Mouse (Mus musculus) thymus, adult 2 months (tissue): ENCODE results near the gene C1qtnf2.

Experiments used
- CTCF ChIP-seq: fragments of 200-500 bp; IDR thresholded peaks from 2 replicates; pipeline ENCODE4 v1.5.1; 2012; ENCODE audit warnings: mild to moderate bottlenecking, control low read depth, low read length, moderate library complexity, borderline replicate concordance; ENCODE audit not compliant: control insufficient read depth, poor library complexity, insufficient read depth; ENCODE audit errors: extremely low read depth
- POLR2A ChIP-seq: fragments of 200-500 bp; IDR thresholded peaks from 2 replicates; pipeline ENCODE4 v1.6.1; 2012; ENCODE audit warnings: mild to moderate bottlenecking, low read length, control low read depth, moderate library complexity; ENCODE audit not compliant: control insufficient read depth, poor library complexity, insufficient read depth; ENCODE audit errors: extremely low read depth

DNA sequence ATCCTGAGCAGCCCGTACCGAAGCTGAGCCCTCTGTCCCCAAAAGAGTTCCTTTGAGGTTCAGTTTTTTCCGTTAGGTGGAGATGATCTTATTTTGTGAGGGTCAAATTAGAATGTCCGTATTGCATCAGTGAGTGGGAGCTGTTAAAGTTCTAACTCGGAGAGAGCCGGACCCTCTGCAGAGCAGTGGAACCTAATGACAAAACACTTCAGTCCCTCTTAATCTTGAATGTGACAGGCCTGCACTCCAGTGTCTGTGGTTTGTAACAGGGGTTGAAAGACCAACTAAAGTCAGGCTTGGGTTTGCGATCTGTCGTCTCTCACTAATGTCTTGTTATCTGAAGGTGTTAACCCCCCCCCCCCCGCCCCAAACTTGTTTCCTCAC lies 40.1 kb upstream of the C1qtnf2 start:
- TF ChIP-seq CTCF = no peak
- no peak for TF ChIP-seq POLR2A
